Mouse (Mus musculus) cerebellum, adult 2 months (tissue): Measurements from ENCODE around the gene Ski.

Source experiments
- CTCF ChIP-seq: fragments of 200-500 bp; IDR thresholded peaks from 2 replicates; pipeline ENCODE4 v1.5.1; 2011; ENCODE audit warnings: low read depth, mild to moderate bottlenecking, control low read depth, low read length, moderate library complexity, borderline replicate concordance; ENCODE audit not compliant: insufficient read depth
- POLR2A ChIP-seq: fragments of 200-500 bp; IDR thresholded peaks from 2 replicates; pipeline ENCODE4 v1.6.1; 2011; ENCODE audit warnings: low read length, control low read depth, borderline replicate concordance; ENCODE audit not compliant: insufficient read depth

- TF ChIP-seq CTCF (no peak), POLR2A (no peak)
Observed at GRCm38 (mm10) chr4:155163320-155163651, 59.1 kb downstream of the Ski start.
